Mouse (Mus musculus): ENCODE measurements around the gene Suz12. TPM values are rescaled to one million over a fixed set of nuclear protein-coding genes. Genes with fewer than 3 reads are reported as not detected.

The Suz12 gene
- polyA plus RNA-seq, 1 experiment from 2014 or later, result 13.7 TPM

DNA sequence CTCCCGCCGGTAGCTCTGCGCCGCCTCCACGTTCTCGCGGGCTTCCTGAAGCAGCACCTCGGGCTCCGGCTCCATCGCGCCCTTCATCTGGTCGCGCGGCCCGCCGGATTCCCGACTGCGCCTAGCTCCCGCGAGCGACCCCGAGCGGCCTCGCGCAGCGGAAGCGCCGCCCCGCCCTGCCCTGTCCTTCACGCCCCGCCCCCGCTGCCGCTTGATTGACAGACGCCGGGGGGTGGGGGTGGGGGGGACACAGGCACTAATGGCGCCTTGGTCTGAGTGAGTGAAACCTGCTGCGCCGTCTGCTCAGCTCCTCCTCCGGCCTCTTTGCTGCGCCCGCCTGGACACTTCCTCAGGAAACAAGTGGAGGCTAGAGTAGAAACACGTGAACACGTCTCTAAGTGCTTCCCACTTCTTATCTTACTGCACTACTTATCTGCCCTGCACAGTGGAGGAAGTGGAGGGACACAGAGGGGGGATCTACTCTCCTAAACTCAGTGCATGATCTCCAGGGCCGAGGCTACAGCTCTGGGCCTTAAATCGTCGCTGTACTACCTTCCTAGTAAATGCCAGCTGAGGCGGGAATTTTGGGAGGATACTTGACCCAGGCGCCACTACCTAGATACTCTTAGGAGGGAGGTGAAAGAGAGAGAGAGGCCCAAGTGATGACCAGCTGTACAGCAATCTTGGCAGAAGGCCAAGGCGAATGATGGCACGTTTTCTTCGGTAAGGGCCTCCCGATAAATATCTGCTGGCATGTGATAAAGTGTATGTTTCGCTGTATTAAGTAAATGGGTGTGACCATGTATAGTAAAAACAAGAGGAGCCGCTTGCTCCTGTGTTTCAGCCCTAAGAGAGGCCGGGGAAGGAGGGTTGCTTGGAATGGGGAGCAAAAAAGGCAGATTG is 88.2 kb downstream of the Suz12 start, which contains the start of gene Crlf3:
Gene Crlf3, minus strand, starts transcription at position 166 of the 903 bp plus-strand sequence.
- H3K27ac ChIP-seq (ENCODE audit: low read length), result peak within 1 kb of the TSS; percentile 93
- H3K9ac ChIP-seq (replicated peaks; ENCODE audit: low read length), result peak within 1 kb of the TSS; percentile 95
- peak; percentile 96 for ATAC-seq (ENCODE audit: low FRiP score, low TSS enrichment)
- H3K36me3 ChIP-seq (ENCODE audit: insufficient read depth, low read length), result no peaks in the 10 kb centered on the region
- H3K9me3 ChIP-seq (ENCODE audit: low read length), result no peaks in the 10 kb centered on the region
- peak within 1 kb of the TSS; percentile 54 for H3K4me2 ChIP-seq (replicated peaks; ENCODE audit: low read depth, low read length)
- H3K4me3 ChIP-seq (ENCODE audit: low read length), result peak within 1 kb of the TSS; percentile 92
- H3K4me1 ChIP-seq (ENCODE audit: insufficient read depth, low read length), result peaks cover 14% of the 10 kb centered on the region
- no peaks in the 10 kb centered on the region for H3K27me3 ChIP-seq (ENCODE audit: insufficient read depth, low read length)
- 4% methylated on average over 55 of the region's 55 CpGs for WGBS

DNA sequence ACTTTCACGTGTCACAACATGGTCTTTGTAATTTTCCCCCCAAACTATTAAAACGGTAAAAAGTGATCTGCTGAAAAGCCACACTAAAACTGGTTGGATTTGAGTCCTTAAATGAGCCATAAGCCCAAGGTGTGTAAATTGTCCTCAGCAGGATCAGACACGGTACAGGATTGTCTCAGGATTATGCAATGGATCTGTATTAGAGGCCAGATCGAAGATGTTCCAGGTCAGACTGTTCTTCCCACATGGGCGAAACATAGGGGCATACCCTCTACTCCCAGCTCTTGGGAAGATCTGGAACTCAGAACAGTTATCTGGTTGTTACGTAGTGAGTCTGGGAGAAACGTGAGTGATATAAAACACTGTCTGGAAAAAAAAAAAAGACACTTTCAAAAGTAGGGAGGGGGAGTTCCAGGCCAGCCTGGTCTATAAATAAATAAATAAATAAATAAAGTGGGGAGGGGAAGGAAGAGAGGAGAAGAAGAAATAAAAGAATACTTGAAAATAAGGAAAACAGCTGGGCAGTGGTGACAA is 88.9 kb downstream of the Suz12 start:
- no peak for ATAC-seq (ENCODE audit: low FRiP score, low TSS enrichment)
- Histone ChIP-seq H3K9me3 (ENCODE audit: low read length) (no peaks in the 10 kb centered on the region), H3K4me1 (ENCODE audit: insufficient read depth, low read length) (peaks cover 14% of the 10 kb centered on the region), H3K27me3 (ENCODE audit: insufficient read depth, low read length) (no peaks in the 10 kb centered on the region), H3K36me3 (ENCODE audit: insufficient read depth, low read length) (no peaks in the 10 kb centered on the region), H3K27ac (ENCODE audit: low read length) (peak overlapping the region; percentile 93; the same call in 1 of the 2 replicates), H3K9ac (replicated peaks; ENCODE audit: low read length) (no peak overlapping the region; the same call in 1 of the 2 replicates), H3K4me3 (ENCODE audit: low read length) (peak overlapping the region; percentile 92), H3K4me2 (replicated peaks; ENCODE audit: low read depth, low read length) (peak overlapping the region; percentile 54; the same call in 1 of the 2 replicates)
- 76% methylated on average over 7 of the region's 7 CpGs for WGBS

Other genes with a start within 250 kb of the Suz12 start
- 48.7 and 49.7 TPM in 2 replicates for gene Utp6, start 30.7 kb upstream of the Suz12 start, polyA plus RNA-seq (2015; fragmentation: Nextera tagmentation; extraction: Ambion mirVana)
- gene Crlf3, start 87.9 kb downstream of the Suz12 start, polyA plus RNA-seq (2015; fragmentation: Nextera tagmentation; extraction: Ambion mirVana), result 39.0 and 39.5 TPM in 2 replicates
- gene Atad5, start 96.3 kb downstream of the Suz12 start, polyA plus RNA-seq (2015; fragmentation: Nextera tagmentation; extraction: Ambion mirVana), result 8.3 and 10.5 TPM in 2 replicates
- 35.0 and 39.0 TPM in 2 replicates for gene Tefm, start 149.1 kb downstream of the Suz12 start, polyA plus RNA-seq (2015; fragmentation: Nextera tagmentation; extraction: Ambion mirVana)
- 3.1 and 3.6 TPM in 2 replicates for gene Adap2, start 161.0 kb downstream of the Suz12 start, polyA plus RNA-seq (2015; fragmentation: Nextera tagmentation; extraction: Ambion mirVana)
- gene Rnf135, start 190.7 kb downstream of the Suz12 start, polyA plus RNA-seq (2015; fragmentation: Nextera tagmentation; extraction: Ambion mirVana), result 12.9 and 14.0 TPM in 2 replicates
- gene Rhot1, start 215.9 kb downstream of the Suz12 start, polyA plus RNA-seq (2015; fragmentation: Nextera tagmentation; extraction: Ambion mirVana), result 57.6 and 60.4 TPM in 2 replicates

Measured in kidney, embryonic 16.5 days (tissue).